Mouse (Mus musculus) forebrain, embryonic 12.5 days (tissue): ENCODE measurements around the gene Dhx30. TPM values are rescaled to one million over a fixed set of nuclear protein-coding genes. Genes with fewer than 3 reads are reported as not detected.
"Not testable (repeated sequence)": the region's sequence is repeated elsewhere in the genome, so short reads cannot be mapped to it uniquely, and the experiment has no call there.

Experiments
- ATAC-seq: fragments of 200-750 bp; cut with Nextera tagmentation; 2 replicates; pipeline ENCODE4 v1.8.0; 2017; ENCODE audit warnings: moderate TSS enrichment; ENCODE audit not compliant: low FRiP score
- H3K27ac ChIP-seq: fragments of 300-500 bp; sonication (generic); 2 replicates; pipeline ENCODE4 v1.5.1; 2016; ENCODE audit warnings: mild to moderate bottlenecking
- H3K27me3 ChIP-seq: fragments of 300-500 bp; sonication (generic); 2 replicates; pipeline ENCODE4 v1.6.1; 2016; ENCODE audit warnings: mild to moderate bottlenecking
- H3K36me3 ChIP-seq: fragments of 300-500 bp; sonication (generic); replicated peaks from 2 replicates; pipeline ENCODE4 v1.6.1; 2016; ENCODE audit warnings: mild to moderate bottlenecking
- H3K4me1 ChIP-seq: fragments of 300-500 bp; sonication (generic); 2 replicates; pipeline ENCODE4 v1.6.1; 2016
- H3K4me2 ChIP-seq: fragments of 300-500 bp; sonication (generic); 2 replicates; pipeline ENCODE4 v1.6.1; 2016; ENCODE audit warnings: mild to moderate bottlenecking, moderate library complexity
- H3K4me3 ChIP-seq: fragments of 300-500 bp; sonication (generic); replicated peaks from 2 replicates; pipeline ENCODE4 v1.5.1; 2016; ENCODE audit warnings: mild to moderate bottlenecking
- H3K9ac ChIP-seq: fragments of 300-500 bp; sonication (generic); 2 replicates; pipeline ENCODE4 v1.6.1; 2016; ENCODE audit warnings: mild to moderate bottlenecking
- H3K9me3 ChIP-seq: fragments of 300-500 bp; sonication (generic); 2 replicates; pipeline ENCODE4 v1.6.1; 2016
- WGBS: fragments of 180-500 bp; shearing (Covaris S2); methylation state at CpG from one replicate; pipeline ENCODE4 v1.1.7; 2016; 5-methylcytosine and 5-hydroxymethylcytosine counted together
- polyA plus RNA-seq: library from polyadenylated mRNA; unstranded; fragments of >200 nt; fragmentation: Nextera tagmentation; extraction: Ambion mirVana; gene quantifications from 2 replicates; pipeline ENCODE4 v1.2.1, GENCODE M21; 2016

The Dhx30 gene
- polyA plus RNA-seq, 1 experiment from 2014 or later: 226 TPM

DNA sequence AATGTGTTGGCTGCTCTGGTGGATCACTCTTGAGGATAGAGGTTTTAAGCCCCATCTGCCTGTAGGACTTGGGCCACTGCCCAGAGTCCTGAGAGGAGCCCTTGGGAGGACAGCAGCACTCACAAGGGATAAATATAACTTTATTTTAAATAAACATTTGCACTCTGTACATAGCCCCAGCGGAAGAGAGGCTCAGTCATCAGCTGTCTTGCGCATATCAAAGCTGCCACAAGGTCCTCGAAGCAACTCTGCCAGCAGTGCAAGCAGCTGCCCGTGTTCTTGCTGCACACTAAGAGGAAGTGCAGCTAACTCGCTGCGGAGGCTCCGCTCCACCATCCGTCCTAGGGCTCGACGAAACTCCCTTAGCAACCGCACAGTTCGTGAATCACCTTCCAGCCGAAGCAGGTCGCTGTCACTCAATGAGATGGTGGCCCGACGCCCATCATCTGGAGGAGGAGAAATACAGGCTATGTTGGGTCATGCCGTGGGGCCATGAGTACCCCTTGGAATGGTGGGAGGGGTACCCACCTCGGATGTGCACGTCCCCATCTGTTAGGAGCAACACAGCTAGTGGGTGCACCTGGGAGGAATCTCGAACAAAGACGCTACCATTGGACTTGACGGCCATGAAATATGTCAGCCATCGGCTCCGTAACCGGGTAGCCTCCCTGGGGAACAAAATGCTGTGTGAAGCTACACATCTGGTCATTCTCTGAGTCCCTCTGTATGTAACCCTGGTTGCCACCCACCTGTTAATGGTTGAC lies 33.2 kb downstream of the Dhx30 start:
- Histone ChIP-seq H3K36me3 (peaks cover 100% of the 10 kb centered on the region), H3K4me2 (no peak overlapping the region), H3K4me1 (no peaks in the 10 kb centered on the region), H3K4me3 (no peak overlapping the region), H3K9ac (no peak overlapping the region), H3K9me3 (no peaks in the 10 kb centered on the region), H3K27ac (no peak overlapping the region), H3K27me3 (no peaks in the 10 kb centered on the region)
- no peak for ATAC-seq
- 93% methylated on average over 25 of the region's 25 CpGs for WGBS

DNA sequence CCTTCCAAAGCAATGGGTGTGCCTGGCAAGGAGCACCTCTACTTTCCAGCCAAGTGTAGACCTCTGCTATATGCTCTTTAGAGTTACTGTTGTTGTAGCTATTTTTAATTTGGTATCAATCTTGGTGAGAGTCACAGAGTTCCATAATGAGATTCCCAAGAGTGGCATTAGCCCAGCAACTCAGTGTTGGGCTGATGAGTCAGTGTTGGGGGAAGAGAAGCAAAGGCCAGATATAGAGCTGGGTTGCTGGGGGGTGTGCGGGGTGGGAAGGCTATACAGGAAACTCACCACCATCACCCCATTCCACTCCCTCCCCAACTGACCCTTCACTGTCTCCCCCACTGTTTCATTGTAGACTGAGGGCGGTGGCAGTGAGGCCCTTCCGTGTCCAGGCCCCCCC lies 36.6 kb downstream of the Dhx30 start:
- no peak overlapping the region for H3K4me2 ChIP-seq
- WGBS: 77% methylated on average over 3 of the region's 3 CpGs
- ATAC-seq: no peak
- H3K4me1 ChIP-seq: no peaks in the 10 kb centered on the region
- H3K36me3 ChIP-seq: peaks cover 87% of the 10 kb centered on the region
- no peak overlapping the region for H3K4me3 ChIP-seq
- H3K27me3 ChIP-seq: no peaks in the 10 kb centered on the region
- H3K27ac ChIP-seq: no peak overlapping the region
- H3K9me3 ChIP-seq: no peaks in the 10 kb centered on the region
- H3K9ac ChIP-seq: no peak overlapping the region

DNA sequence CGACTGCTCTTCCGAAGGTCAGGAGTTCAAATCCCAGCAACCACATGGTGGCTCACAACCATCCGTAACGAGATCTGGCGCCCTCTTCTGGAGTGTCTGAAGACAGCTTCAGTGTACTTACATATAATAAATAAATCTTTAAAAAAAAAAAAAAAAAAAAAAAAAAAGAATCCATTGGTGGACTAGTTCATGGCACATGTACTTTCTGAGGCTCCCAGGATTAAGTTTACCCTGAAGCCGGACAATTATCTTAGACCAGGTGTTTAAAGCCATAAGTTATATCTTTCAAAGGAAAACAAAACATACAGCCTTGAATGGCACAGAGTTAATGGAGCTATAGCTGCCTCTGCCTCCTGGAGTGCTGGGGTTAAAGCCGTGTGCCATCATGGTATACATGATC lies 41.2 kb downstream of the Dhx30 start:
- H3K27me3 ChIP-seq, H3K4me1 ChIP-seq: not testable (repeated sequence)

GRCm38 (mm10) chr9:110071843-110072242 lies 45.8 kb downstream of the Dhx30 start:
- Histone ChIP-seq H3K4me2 (no peak overlapping the region), H3K9ac (0 out of 2 replicates have a peak overlapping the region, but pooled peaks have one; percentile 29), H3K9me3 (no peaks in the 10 kb centered on the region), H3K4me3 (no peak overlapping the region), H3K27me3 (no peaks in the 10 kb centered on the region), H3K4me1 (no peaks in the 10 kb centered on the region; the same call in 1 of the 2 replicates), H3K36me3 (peaks cover 80% of the 10 kb centered on the region), H3K27ac (0 out of 2 replicates have a peak overlapping the region, but pooled peaks have one; percentile 1)
- 0% methylated on average over 1 of the region's 1 CpGs for WGBS
- ATAC-seq: peak; percentile 44; the same call in 1 of the 2 replicates

More for the DNA sequence above, 41.2 kb downstream of the Dhx30 start:
- not testable (repeated sequence) for H3K4me3 ChIP-seq, H3K27ac ChIP-seq, H3K4me2 ChIP-seq, ATAC-seq, H3K9me3 ChIP-seq, H3K9ac ChIP-seq
- peaks cover 78% of the 10 kb centered on the region for H3K36me3 ChIP-seq
- 85% methylated on average over 4 of the region's 7 CpGs for WGBS

GRCm38 (mm10) chr9:110071011-110071410 lies 46.6 kb downstream of the Dhx30 start:
- WGBS: 86% methylated on average over 4 of the region's 4 CpGs
- Histone ChIP-seq H3K27me3 (no peaks in the 10 kb centered on the region), H3K9me3 (no peaks in the 10 kb centered on the region), H3K36me3 (peaks cover 86% of the 10 kb centered on the region), H3K4me3 (no peak overlapping the region), H3K27ac (peak overlapping the region; percentile 1; the same call in 1 of the 2 replicates), H3K9ac (no peak overlapping the region), H3K4me2 (no peak overlapping the region), H3K4me1 (no peaks in the 10 kb centered on the region; the same call in 1 of the 2 replicates)
- ATAC-seq: no peak

DNA sequence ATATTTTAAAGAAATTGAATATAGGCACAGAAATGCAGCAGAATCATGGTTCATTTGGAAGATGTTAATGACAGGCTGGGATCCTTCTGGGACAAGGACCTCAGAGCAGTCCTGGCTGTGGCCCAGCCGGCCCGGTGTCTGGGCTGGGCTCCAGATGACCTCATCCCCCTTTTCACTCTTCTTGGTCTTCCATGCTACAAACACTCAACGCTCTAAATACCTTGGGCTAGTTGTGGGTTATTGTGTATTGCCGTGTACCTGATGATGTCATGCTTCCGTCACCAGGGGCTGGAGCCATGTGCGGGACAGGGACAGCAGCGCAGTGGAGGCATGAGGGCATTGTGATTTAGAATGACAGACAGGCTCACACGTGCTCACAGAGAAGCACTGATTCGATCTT lies 47.3 kb downstream of the Dhx30 start:
- ATAC-seq: no peak; the same call in 1 of the 2 replicates
- Histone ChIP-seq H3K27ac (no peak overlapping the region), H3K9me3 (no peaks in the 10 kb centered on the region), H3K4me3 (no peak overlapping the region), H3K36me3 (peaks cover 87% of the 10 kb centered on the region), H3K4me2 (no peak overlapping the region), H3K9ac (no peak overlapping the region), H3K27me3 (no peaks in the 10 kb centered on the region), H3K4me1 (no peaks in the 10 kb centered on the region; the same call in 1 of the 2 replicates)
- 70% methylated on average over 9 of the region's 9 CpGs for WGBS

- ATAC-seq: no peak
- Histone ChIP-seq H3K36me3 (peaks cover 81% of the 10 kb centered on the region), H3K4me2 (no peak overlapping the region), H3K4me3 (no peak overlapping the region), H3K27ac (no peak overlapping the region), H3K27me3 (no peaks in the 10 kb centered on the region), H3K4me1 (no peaks in the 10 kb centered on the region; the same call in 1 of the 2 replicates), H3K9me3 (no peaks in the 10 kb centered on the region), H3K9ac (no peak overlapping the region)
- WGBS: 91% methylated on average over 6 of the region's 6 CpGs
Observed at GRCm38 (mm10) chr9:110068745-110069144, 48.9 kb downstream of the Dhx30 start.

DNA sequence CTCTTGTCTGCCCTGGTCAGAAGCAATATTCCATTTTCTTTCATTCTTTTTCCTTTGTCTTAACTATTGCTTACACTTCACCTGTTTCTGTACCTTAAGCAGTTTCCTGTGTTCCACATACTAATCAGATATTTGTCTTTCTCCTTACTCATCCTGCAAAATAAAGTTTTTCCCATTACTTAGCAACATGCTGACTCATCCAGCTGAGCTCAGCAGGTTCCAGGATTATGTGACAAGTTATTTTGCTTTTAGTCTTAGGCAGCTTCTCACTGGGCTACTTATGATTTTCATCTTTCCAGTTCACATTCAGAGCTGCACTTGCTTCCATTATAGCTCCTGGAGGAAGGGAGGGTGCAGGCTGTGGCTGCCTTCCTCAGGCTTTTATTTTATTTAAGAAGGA lies 53.0 kb downstream of the Dhx30 start:
- H3K9ac ChIP-seq: no peak overlapping the region
- no peak overlapping the region for H3K4me2 ChIP-seq
- no peaks in the 10 kb centered on the region for H3K9me3 ChIP-seq
- no peak overlapping the region for H3K27ac ChIP-seq
- H3K36me3 ChIP-seq: peaks cover 45% of the 10 kb centered on the region
- H3K4me1 ChIP-seq: no peaks in the 10 kb centered on the region
- no peak overlapping the region for H3K4me3 ChIP-seq
- no peak for ATAC-seq
- no peaks in the 10 kb centered on the region for H3K27me3 ChIP-seq

DNA sequence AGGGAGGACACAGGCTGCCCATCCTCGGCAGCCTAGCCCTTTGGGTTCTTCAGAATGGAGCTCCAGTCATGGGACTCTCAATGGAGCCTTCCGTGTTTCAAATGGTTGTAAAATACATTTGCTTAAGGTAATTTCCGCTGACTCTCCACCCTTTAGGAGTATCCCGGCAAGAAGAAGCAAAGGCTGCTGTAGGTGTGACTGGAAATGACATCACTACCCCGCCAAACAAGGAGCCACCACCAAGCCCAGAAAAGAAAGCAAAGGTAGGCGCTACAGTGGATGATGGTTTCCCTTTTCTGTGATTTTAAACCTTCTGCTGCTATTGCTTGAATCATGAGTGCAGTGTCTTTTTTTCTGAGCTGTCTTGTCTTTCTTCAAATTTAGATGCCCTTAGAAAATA lies 54.8 kb downstream of the Dhx30 start:
- Histone ChIP-seq H3K4me2 (no peak overlapping the region), H3K4me3 (no peak overlapping the region), H3K9me3 (no peaks in the 10 kb centered on the region), H3K27me3 (no peaks in the 10 kb centered on the region), H3K36me3 (peaks cover 27% of the 10 kb centered on the region), H3K9ac (no peak overlapping the region), H3K4me1 (no peaks in the 10 kb centered on the region), H3K27ac (no peak overlapping the region)
- WGBS: 96% methylated on average over 6 of the region's 6 CpGs
- no peak for ATAC-seq

- ATAC-seq: no peak
- Histone ChIP-seq H3K9ac (no peak overlapping the region), H3K27ac (no peak overlapping the region), H3K4me2 (no peak overlapping the region), H3K27me3 (no peaks in the 10 kb centered on the region), H3K36me3 (peaks cover 23% of the 10 kb centered on the region), H3K4me1 (0 out of 2 replicates have a peak, but pooled peaks cover 2% of the 10 kb centered on the region), H3K9me3 (no peaks in the 10 kb centered on the region), H3K4me3 (no peak overlapping the region)
- WGBS: 87% methylated on average over 7 of the region's 7 CpGs
Observed at GRCm38 (mm10) chr9:110062405-110062804, 55.2 kb downstream of the Dhx30 start.

DNA sequence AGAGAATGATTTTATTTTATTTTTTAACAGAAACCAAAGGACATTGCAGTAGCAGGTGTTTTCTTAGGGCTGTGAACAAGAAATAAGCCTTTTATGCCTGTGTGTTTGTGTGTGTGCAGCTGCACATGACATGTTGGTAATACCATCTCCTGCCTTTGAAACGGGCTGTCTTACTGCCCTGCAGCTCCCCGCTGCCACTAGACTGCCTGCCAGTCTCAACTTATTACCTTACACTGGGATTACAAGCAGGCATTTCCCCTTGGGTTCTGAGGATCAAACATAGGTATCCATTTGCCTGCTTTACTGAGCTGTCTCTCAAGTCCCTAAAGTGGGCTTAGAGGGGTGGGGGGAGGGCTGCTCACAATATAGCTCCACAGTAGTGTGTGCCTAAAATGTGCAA lies 56.9 kb downstream of the Dhx30 start:
- Histone ChIP-seq H3K4me3 (no peak overlapping the region), H3K4me2 (no peak overlapping the region), H3K36me3 (peaks cover 9% of the 10 kb centered on the region), H3K27ac (no peak overlapping the region), H3K9me3 (no peaks in the 10 kb centered on the region), H3K4me1 (peaks cover 14% of the 10 kb centered on the region), H3K27me3 (no peaks in the 10 kb centered on the region), H3K9ac (no peak overlapping the region)
- no peak for ATAC-seq
- 65% methylated on average over 2 of the region's 2 CpGs for WGBS

GRCm38 (mm10) chr9:110057200-110057599 lies 60.4 kb downstream of the Dhx30 start:
- Histone ChIP-seq H3K9me3 (no peaks in the 10 kb centered on the region), H3K4me2 (no peak overlapping the region), H3K4me1 (peaks cover 40% of the 10 kb centered on the region), H3K4me3 (no peak overlapping the region), H3K9ac (no peak overlapping the region), H3K27ac (no peak overlapping the region), H3K27me3 (no peaks in the 10 kb centered on the region), H3K36me3 (no peaks in the 10 kb centered on the region)
- ATAC-seq: no peak
- 96% methylated on average over 1 of the region's 1 CpGs for WGBS

DNA sequence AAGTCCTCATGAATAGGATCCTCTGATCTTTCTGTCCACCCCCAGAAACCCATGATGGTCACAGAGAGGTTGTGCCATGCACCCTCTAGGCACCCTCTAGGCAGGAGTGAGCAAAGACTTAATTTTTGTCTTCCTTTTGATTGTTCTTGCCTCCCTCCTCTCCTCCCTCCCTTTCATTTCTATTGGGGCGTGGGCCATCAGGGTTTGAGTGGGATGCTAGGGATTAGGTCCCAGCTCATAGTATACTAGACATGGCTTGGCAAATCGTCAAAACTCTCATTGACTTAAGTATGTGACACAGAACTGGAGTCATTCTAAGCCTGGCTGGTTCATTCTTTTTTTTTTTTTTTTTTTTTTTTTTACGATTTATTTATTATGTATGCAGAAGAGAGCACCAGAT lies 62.8 kb downstream of the Dhx30 start:
- H3K4me2 ChIP-seq: peak overlapping the region; percentile 62
- no peaks in the 10 kb centered on the region for H3K9me3 ChIP-seq
- peak overlapping the region; percentile 32 for H3K4me3 ChIP-seq
- ATAC-seq: no peak
- WGBS: 50% methylated on average over 3 of the region's 3 CpGs
- no peaks in the 10 kb centered on the region for H3K27me3 ChIP-seq
- H3K4me1 ChIP-seq: peaks cover 55% of the 10 kb centered on the region
- H3K27ac ChIP-seq: peak overlapping the region; percentile 84
- peak overlapping the region; percentile 25 for H3K9ac ChIP-seq
- H3K36me3 ChIP-seq: no peaks in the 10 kb centered on the region
